Mouse (Mus musculus): Measurements from ENCODE around the gene Bbof1. TPM values are rescaled to one million over a fixed set of nuclear protein-coding genes. Genes with fewer than 3 reads are reported as not detected.

Gene Bbof1
- total RNA-seq (2023) = 1.1 TPM

GRCm38 (mm10) chr12:84408819-84409507 lies at the start of gene Bbof1, which contains the start of gene Entpd5:
Gene Bbof1, plus strand, starts transcription at chr12:84409071.
Gene Entpd5, minus strand, starts transcription at chr12:84409029.

GRCm38 (mm10) chr12:84361555-84362489 lies 47.0 kb upstream of the Bbof1 start, which contains the start of the genes Coq6 and Fam161b:
Gene Coq6, plus strand, starts transcription at chr12:84361657.
Gene Fam161b, minus strand, starts transcription at chr12:84361833.

GRCm38 (mm10) chr12:84416834-84417604 lies 8.1 kb downstream of the Bbof1 start, which contains the start of gene Rnf113a2:
Gene Rnf113a2, plus strand, starts transcription at chr12:84417196.

DNA sequence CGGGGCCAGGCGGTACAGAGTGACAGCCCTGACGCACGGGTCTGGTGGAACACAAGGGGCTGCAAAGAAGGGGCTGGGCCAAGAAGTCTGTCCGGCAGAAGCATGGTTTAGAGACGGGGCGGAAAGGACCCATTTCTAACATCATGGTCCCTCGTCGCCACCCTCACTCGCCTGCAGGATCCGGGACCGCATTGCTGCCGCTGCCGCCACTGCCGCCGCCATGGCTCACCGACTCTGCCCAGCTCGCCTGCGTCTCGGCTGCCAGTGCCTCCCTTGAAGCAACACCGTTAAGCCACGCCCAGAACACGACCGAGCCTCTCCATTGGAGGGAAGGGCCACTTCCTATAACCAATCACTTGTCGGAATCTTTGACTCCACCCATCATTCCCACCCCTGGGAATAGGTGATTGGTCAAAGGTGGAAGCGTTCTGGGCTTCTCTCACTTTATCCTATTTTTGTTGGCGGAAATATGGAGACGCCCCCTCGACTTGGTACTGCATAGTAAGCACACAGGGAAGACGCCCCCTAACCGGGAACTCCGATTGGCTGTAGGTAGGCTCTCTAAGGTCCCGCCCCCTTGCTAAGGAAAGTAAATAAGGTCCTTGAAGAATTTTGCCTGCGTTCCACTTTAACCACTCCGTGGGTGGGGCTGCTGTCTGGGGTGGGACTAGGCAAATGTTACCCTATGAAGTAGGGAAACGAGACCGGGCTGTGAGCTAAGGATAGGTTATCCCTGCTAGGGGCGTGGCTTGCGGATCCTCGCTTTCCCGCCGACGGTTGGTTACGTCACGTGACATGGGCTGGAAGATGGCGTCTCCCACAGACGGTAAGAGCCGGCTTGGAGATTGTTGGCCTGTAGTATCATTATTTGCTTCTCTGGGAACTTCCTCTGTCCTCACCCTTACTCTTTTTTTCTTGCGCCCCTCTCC lies 42.1 kb downstream of the Bbof1 start, which contains the start of the genes Aldh6a1 and Lin52:
Aldh6a1 (minus strand) TSS at position 287 of the 929 bp plus-strand sequence.
Lin52 (plus strand) TSS at position 705 of the 929 bp plus-strand sequence.

Other genes with a start within 250 kb of the Bbof1 start
- gene Elmsan1, start 190.2 kb upstream of the Bbof1 start, total RNA-seq (2023) = 257 TPM
- 12.9 TPM for gene Ptgr2, start 123.8 kb upstream of the Bbof1 start, total RNA-seq (2023)
- 85.7 TPM for gene Zfp410, start 92.2 kb upstream of the Bbof1 start, total RNA-seq (2023)
- gene Coq6, start 47.4 kb upstream of the Bbof1 start, total RNA-seq (2023) = 29.5 TPM
- 1.0 TPM for gene Fam161b, start 47.2 kb upstream of the Bbof1 start, total RNA-seq (2023)
- 36.6 TPM for gene Entpd5, start within 50 bp of the Bbof1 start, total RNA-seq (2023)
- 34.1 TPM for gene Rnf113a2, start 8.1 kb downstream of the Bbof1 start, total RNA-seq (2023)
- 7.4 TPM for gene Aldh6a1, start 41.9 kb downstream of the Bbof1 start, total RNA-seq (2023)
- gene Lin52, start 42.4 kb downstream of the Bbof1 start, total RNA-seq (2023) = 18.8 TPM
- not detected for gene Vsx2, start 160.7 kb downstream of the Bbof1 start, total RNA-seq (2023)
- 16.8 TPM for gene Abcd4, start 208.3 kb downstream of the Bbof1 start, total RNA-seq (2023)
- gene Vrtn, start 231.9 kb downstream of the Bbof1 start, total RNA-seq (2023) = not detected

Data from CD4-positive naive resting alpha-beta T cell, adult 76 days (primary cell).